Mouse (Mus musculus) limb, embryonic 13.5 days (tissue): Measurements from ENCODE around the gene Tmprss9. TPM values are rescaled to one million over a fixed set of nuclear protein-coding genes. Genes with fewer than 3 reads are reported as not detected.
A peak's percentile ranks its signal among the peaks of the same experiment; 100 is the strongest.
"Not testable (repeated sequence)": the region's sequence is repeated elsewhere in the genome, so short reads cannot be mapped to it uniquely, and the experiment has no call there.

Experiments used
- ATAC-seq: fragments of 200-750 bp; cut with Nextera tagmentation; 2 replicates; pipeline ENCODE4 v1.8.0; 2017; ENCODE audit warnings: low read depth, moderate number of reproducible peaks, moderate TSS enrichment; ENCODE audit not compliant: low FRiP score
- H3K27ac ChIP-seq: fragments of 300-500 bp; sonication (generic); 2 replicates; pipeline ENCODE4 v1.5.1; 2015; ENCODE audit warnings: inconsistent platforms, mild to moderate bottlenecking, moderate library complexity
- H3K27me3 ChIP-seq: fragments of 300-500 bp; sonication (generic); 2 replicates; pipeline ENCODE4 v1.6.1; 2015; ENCODE audit warnings: mild to moderate bottlenecking, inconsistent platforms
- H3K36me3 ChIP-seq: fragments of 300-500 bp; sonication (generic); 2 replicates; pipeline ENCODE4 v1.6.1; 2015; ENCODE audit warnings: inconsistent platforms, mild to moderate bottlenecking, moderate library complexity
- H3K4me1 ChIP-seq: fragments of 300-500 bp; sonication (generic); 2 replicates; pipeline ENCODE4 v1.6.1; 2015; ENCODE audit warnings: inconsistent platforms
- H3K4me2 ChIP-seq: fragments of 300-500 bp; sonication (generic); replicated peaks from 2 replicates; pipeline ENCODE4 v1.6.1; 2015; ENCODE audit warnings: inconsistent platforms, mild to moderate bottlenecking, moderate library complexity
- H3K4me3 ChIP-seq: fragments of 300-500 bp; sonication (generic); 2 replicates; pipeline ENCODE4 v1.5.1; 2015; ENCODE audit warnings: moderate library complexity, mild to moderate bottlenecking, inconsistent platforms
- H3K9ac ChIP-seq: fragments of 300-500 bp; sonication (generic); 2 replicates; pipeline ENCODE4 v1.6.1; 2015; ENCODE audit warnings: mild to moderate bottlenecking, inconsistent platforms
- H3K9me3 ChIP-seq: fragments of 300-500 bp; sonication (generic); 2 replicates; pipeline ENCODE4 v1.6.1; 2016; ENCODE audit warnings: inconsistent platforms
- WGBS: fragments of 180-500 bp; shearing (Covaris S2); methylation state at CpG from one replicate; pipeline ENCODE4 v1.1.7; 2015; 5-methylcytosine and 5-hydroxymethylcytosine counted together
- polyA plus RNA-seq: library from polyadenylated mRNA; unstranded; fragments of >200 nt; fragmentation: Nextera tagmentation; extraction: Ambion mirVana; gene quantifications from 2 replicates; pipeline ENCODE4 v1.2.1, GENCODE M21; 2015

Gene Tmprss9
- polyA plus RNA-seq, result 0.06 and 0.08 TPM in 2 replicates

- no peak for ATAC-seq
- Histone ChIP-seq H3K9ac (no peak within 1 kb of the TSS), H3K27me3 (peaks cover 16% of the 10 kb centered on the region), H3K4me1 (no peaks in the 10 kb centered on the region), H3K36me3 (peaks cover 21% of the 10 kb centered on the region), H3K27ac (no peak within 1 kb of the TSS), H3K9me3 (no peaks in the 10 kb centered on the region), H3K4me3 (no peak within 1 kb of the TSS), H3K4me2 (no peak within 1 kb of the TSS)
- 29% methylated on average over 9 of the region's 9 CpGs for WGBS
Measured at GRCm38 (mm10) chr10:80871581-80871980, at the start of gene Tmprss9. TSS of gene Tmprss9 (plus strand) at chr10:80871848.

GRCm38 (mm10) chr10:80821991-80822390 lies 49.7 kb upstream of the Tmprss9 start:
- WGBS, result 50% methylated on average over 2 of the region's 2 CpGs
- Histone ChIP-seq H3K4me1 (no peaks in the 10 kb centered on the region), H3K9me3 (no peaks in the 10 kb centered on the region), H3K4me2 (no peak overlapping the region), H3K9ac (no peak overlapping the region), H3K4me3 (no peak overlapping the region), H3K27ac (no peak overlapping the region), H3K36me3 (no peaks in the 10 kb centered on the region), H3K27me3 (no peaks in the 10 kb centered on the region)
- ATAC-seq, result no peak

- Histone ChIP-seq H3K9ac (no peak overlapping the region), H3K27ac (no peak overlapping the region), H3K4me1 (peaks cover 1% of the 10 kb centered on the region), H3K36me3 (no peaks in the 10 kb centered on the region), H3K4me2 (no peak overlapping the region), H3K4me3 (no peak overlapping the region), H3K9me3 (no peaks in the 10 kb centered on the region), H3K27me3 (no peaks in the 10 kb centered on the region)
- WGBS, result 91% methylated on average over 5 of the region's 5 CpGs
- ATAC-seq, result no peak
Measured at GRCm38 (mm10) chr10:80822528-80822927, 49.1 kb upstream of the Tmprss9 start.

GRCm38 (mm10) chr10:80823316-80823715 lies 48.3 kb upstream of the Tmprss9 start:
- H3K4me1 ChIP-seq, result peaks cover 9% of the 10 kb centered on the region
- no peaks in the 10 kb centered on the region for H3K27me3 ChIP-seq
- whole genome bisulfite sequencing, result 90% methylated on average over 1 of the region's 1 CpGs
- H3K4me2 ChIP-seq, result no peak overlapping the region
- H3K9ac ChIP-seq, result no peak overlapping the region
- ATAC-seq, result no peak
- no peaks in the 10 kb centered on the region; the same call in 1 of the 2 replicates for H3K36me3 ChIP-seq
- H3K4me3 ChIP-seq, result no peak overlapping the region
- H3K9me3 ChIP-seq, result no peaks in the 10 kb centered on the region
- no peak overlapping the region for H3K27ac ChIP-seq

GRCm38 (mm10) chr10:80823847-80824643 lies 47.6 kb upstream of the Tmprss9 start:
- Histone ChIP-seq H3K27ac (no peak overlapping the region), H3K4me3 (no peak overlapping the region), H3K9ac (0 out of 2 replicates have a peak overlapping the region, but pooled peaks have one; percentile 13), H3K4me2 (no peak overlapping the region), H3K4me1 (peaks cover 14% of the 10 kb centered on the region), H3K27me3 (no peaks in the 10 kb centered on the region), H3K9me3 (no peaks in the 10 kb centered on the region), H3K36me3 (peaks cover under 1% of the 10 kb centered on the region)
- 66% methylated on average over 8 of the region's 8 CpGs for WGBS
- no peak for ATAC-seq

- Histone ChIP-seq H3K9ac (no peak overlapping the region), H3K36me3 (peaks cover 8% of the 10 kb centered on the region), H3K4me3 (no peak overlapping the region), H3K4me2 (no peak overlapping the region), H3K4me1 (peaks cover 22% of the 10 kb centered on the region), H3K27ac (no peak overlapping the region), H3K27me3 (no peaks in the 10 kb centered on the region), H3K9me3 (no peaks in the 10 kb centered on the region)
- ATAC-seq, result no peak
- WGBS, result 81% methylated on average over 2 of the region's 2 CpGs
Measured at GRCm38 (mm10) chr10:80824827-80825226, 46.8 kb upstream of the Tmprss9 start.

GRCm38 (mm10) chr10:80826151-80827062 lies 45.2 kb upstream of the Tmprss9 start, which contains the start of gene Oaz1:
TSS of gene Oaz1 (plus strand) at chr10:80826656.
- Histone ChIP-seq H3K36me3 (peaks cover 18% of the 10 kb centered on the region), H3K4me2 (peak within 1 kb of the TSS; percentile 100), H3K4me1 (peaks cover 37% of the 10 kb centered on the region), H3K9ac (peak within 1 kb of the TSS; percentile 90), H3K4me3 (peak within 1 kb of the TSS; percentile 82), H3K9me3 (no peaks in the 10 kb centered on the region), H3K27ac (peak within 1 kb of the TSS; percentile 87), H3K27me3 (no peaks in the 10 kb centered on the region)
- under 1% methylated on average over 80 of the region's 82 CpGs for WGBS
- peak; percentile 98 for ATAC-seq

- Histone ChIP-seq H3K27ac (peak overlapping the region; percentile 87; the same call in 1 of the 2 replicates), H3K4me3 (peak overlapping the region; percentile 82), H3K9me3 (no peaks in the 10 kb centered on the region), H3K4me1 (peaks cover 37% of the 10 kb centered on the region), H3K9ac (peak overlapping the region; percentile 90), H3K4me2 (peak overlapping the region; percentile 100), H3K27me3 (peaks cover under 1% of the 10 kb centered on the region; the same call in 1 of the 2 replicates), H3K36me3 (peaks cover 18% of the 10 kb centered on the region)
- ATAC-seq, result no peak
- 8% methylated on average over 29 of the region's 29 CpGs for WGBS
Measured at GRCm38 (mm10) chr10:80827063-80827869, 44.4 kb upstream of the Tmprss9 start.

GRCm38 (mm10) chr10:80827870-80828420 lies 43.7 kb upstream of the Tmprss9 start:
- WGBS, result 72% methylated on average over 10 of the region's 10 CpGs
- H3K36me3 ChIP-seq, result peaks cover 18% of the 10 kb centered on the region
- H3K9ac ChIP-seq, result peak overlapping the region; percentile 90
- H3K4me1 ChIP-seq, result peaks cover 37% of the 10 kb centered on the region
- peaks cover 7% of the 10 kb centered on the region for H3K27me3 ChIP-seq
- ATAC-seq, result no peak
- H3K4me3 ChIP-seq, result peak overlapping the region; percentile 82
- no peak overlapping the region for H3K27ac ChIP-seq
- peak overlapping the region; percentile 100 for H3K4me2 ChIP-seq
- no peaks in the 10 kb centered on the region for H3K9me3 ChIP-seq

GRCm38 (mm10) chr10:80828587-80828986 lies 43.1 kb upstream of the Tmprss9 start:
- Histone ChIP-seq H3K27me3 (peaks cover 13% of the 10 kb centered on the region), H3K9ac (peak overlapping the region; percentile 90; the same call in 1 of the 2 replicates), H3K4me1 (peaks cover 37% of the 10 kb centered on the region), H3K4me2 (peak overlapping the region; percentile 100), H3K36me3 (peaks cover 18% of the 10 kb centered on the region), H3K4me3 (peak overlapping the region; percentile 82)
- not testable (repeated sequence) for ATAC-seq, H3K27ac ChIP-seq, H3K9me3 ChIP-seq
- 83% methylated on average over 9 of the region's 9 CpGs for WGBS
